Mouse (Mus musculus) cortical plate, adult 2 months (tissue): ENCODE data around the gene Rfx7. TPM values are rescaled to one million over a fixed set of nuclear protein-coding genes. Genes with fewer than 3 reads are reported as not detected.
A peak's percentile ranks its signal among the peaks of the same experiment; 100 is the strongest.
"Not testable (repeated sequence)": the region's sequence is repeated elsewhere in the genome, so short reads cannot be mapped to it uniquely, and the experiment has no call there.

Source experiments
- H3K27ac ChIP-seq: fragments of 200-500 bp; 2 replicates; pipeline ENCODE4 v1.5.1; 2012; ENCODE audit warnings: low read length, control low read depth, inconsistent platforms; ENCODE audit not compliant: insufficient read depth
- H3K4me1 ChIP-seq: fragments of 200-500 bp; 2 replicates; pipeline ENCODE4 v1.6.1; 2011; ENCODE audit warnings: low read length; ENCODE audit not compliant: control insufficient read depth, insufficient read depth
- H3K4me3 ChIP-seq: fragments of 200-500 bp; 2 replicates; pipeline ENCODE4 v1.5.1; 2011; ENCODE audit warnings: mild to moderate bottlenecking, low read length, control low read depth; ENCODE audit not compliant: insufficient read depth
- CTCF ChIP-seq: fragments of 200-500 bp; IDR thresholded peaks from 2 replicates; pipeline ENCODE4 v1.5.1; 2011; ENCODE audit warnings: mild to moderate bottlenecking, control low read depth, low read length; ENCODE audit not compliant: insufficient read depth; ENCODE audit errors: extremely low read depth
- POLR2A ChIP-seq: fragments of 200-500 bp; IDR thresholded peaks from 2 replicates; pipeline ENCODE4 v1.6.1; 2011; ENCODE audit warnings: mild to moderate bottlenecking, low read length, control low read depth; ENCODE audit not compliant: insufficient read depth; ENCODE audit errors: extremely low read depth
- polyA plus RNA-seq: library from polyadenylated mRNA; depleted of rRNA; stranded (reverse); fragments of >200 nt; gene quantifications from 2 replicates; pipeline ENCODE4 v1.2.3, GENCODE M21; 2012

Rfx7 gene
- polyA plus RNA-seq, 1 experiment = 16.0 TPM

DNA sequence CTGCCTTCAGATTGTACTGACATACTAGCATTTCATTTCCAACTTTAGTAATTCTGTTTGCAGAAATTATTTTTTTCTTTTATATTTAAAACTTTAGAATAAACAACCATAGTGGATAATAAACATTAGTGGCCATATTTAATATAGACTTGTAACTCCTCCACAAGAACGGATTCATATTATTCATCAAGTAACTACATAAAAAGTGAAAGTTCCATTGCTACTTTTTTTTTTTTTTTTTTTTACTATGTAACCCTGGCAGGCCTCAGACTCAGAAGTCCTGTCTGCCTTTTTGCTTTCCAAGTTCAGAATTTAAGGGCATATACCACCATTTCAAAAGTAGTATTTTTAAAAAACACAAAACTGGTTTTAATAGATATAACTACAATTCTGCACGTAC, 2.9 kb downstream of the Rfx7 start:
- no peak overlapping the region for H3K27ac ChIP-seq
- H3K4me3 ChIP-seq = peak overlapping the region; percentile 18; the same call in 1 of the 2 replicates
- H3K4me1 ChIP-seq = no peaks in the 10 kb centered on the region
- TF ChIP-seq POLR2A = no peak
- no peak for TF ChIP-seq CTCF

DNA sequence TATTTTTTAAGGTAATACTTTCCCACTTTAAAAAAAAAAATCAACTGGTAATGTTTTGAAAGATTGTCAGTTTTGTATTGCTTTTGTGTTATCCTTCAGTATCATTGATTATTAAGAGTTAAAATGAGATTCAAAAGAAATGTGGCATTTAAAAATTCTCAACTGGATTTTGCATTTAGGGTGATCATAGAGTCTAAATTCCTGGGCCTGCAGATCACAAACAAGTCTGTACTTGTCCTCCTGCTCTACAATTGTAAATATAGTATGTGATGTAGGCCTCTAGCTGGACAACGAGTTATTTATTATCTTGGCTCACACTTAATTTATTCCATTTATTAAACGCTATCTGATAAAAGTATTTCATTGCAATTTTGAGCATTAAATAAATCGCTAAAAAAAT, 3.4 kb downstream of the Rfx7 start:
- no peak overlapping the region for H3K27ac ChIP-seq
- TF ChIP-seq POLR2A (no peak), CTCF (no peak)

DNA sequence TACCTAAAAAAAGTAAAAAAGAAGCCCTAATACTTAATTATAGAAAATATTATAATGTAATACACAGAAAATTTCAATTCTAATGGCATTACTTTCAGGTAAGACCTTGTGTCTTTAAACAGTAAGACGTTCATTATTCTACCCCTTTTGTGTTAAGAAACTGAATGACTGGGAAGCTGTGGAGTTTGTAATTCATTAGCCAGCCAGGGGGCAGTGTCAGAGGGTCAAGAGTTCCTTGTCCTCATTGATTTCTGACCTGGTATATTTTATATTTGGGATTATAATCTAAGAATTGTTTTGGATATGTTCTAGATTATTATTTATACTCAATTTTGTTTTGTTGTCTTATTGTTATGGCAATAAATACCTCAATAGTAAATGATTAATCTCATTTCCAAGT, 5.0 kb downstream of the Rfx7 start:
- TF ChIP-seq POLR2A (no peak), CTCF (no peak)
- H3K4me1 ChIP-seq = no peaks in the 10 kb centered on the region
- H3K27ac ChIP-seq = no peak overlapping the region
- no peak overlapping the region for H3K4me3 ChIP-seq

More for the DNA sequence above, 3.4 kb downstream of the Rfx7 start:
- no peaks in the 10 kb centered on the region for H3K4me1 ChIP-seq
- H3K4me3 ChIP-seq = no peak overlapping the region; the same call in 1 of the 2 replicates

DNA sequence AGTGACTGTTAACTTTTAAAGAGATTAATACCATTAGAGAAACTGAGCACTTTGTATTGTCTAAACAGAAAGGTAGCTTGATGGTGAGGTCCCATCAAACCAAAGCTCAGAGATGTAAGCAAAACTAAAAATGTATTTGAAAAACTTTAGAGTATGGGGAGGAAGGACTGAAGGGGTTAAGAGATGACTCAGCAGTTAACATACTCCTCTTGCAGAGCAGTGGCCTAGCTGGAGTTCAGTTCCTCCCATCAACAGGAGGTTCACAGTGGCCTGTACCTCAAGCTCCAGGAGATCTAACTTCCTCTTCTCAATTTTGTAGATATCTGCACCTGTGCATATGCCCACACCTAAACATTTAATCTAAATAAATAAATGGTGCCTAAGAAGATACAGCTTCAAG, 11.6 kb downstream of the Rfx7 start:
- H3K4me3 ChIP-seq = no peak overlapping the region
- no peak for TF ChIP-seq CTCF
- TF ChIP-seq POLR2A = no peak
- no peak overlapping the region for H3K27ac ChIP-seq

DNA sequence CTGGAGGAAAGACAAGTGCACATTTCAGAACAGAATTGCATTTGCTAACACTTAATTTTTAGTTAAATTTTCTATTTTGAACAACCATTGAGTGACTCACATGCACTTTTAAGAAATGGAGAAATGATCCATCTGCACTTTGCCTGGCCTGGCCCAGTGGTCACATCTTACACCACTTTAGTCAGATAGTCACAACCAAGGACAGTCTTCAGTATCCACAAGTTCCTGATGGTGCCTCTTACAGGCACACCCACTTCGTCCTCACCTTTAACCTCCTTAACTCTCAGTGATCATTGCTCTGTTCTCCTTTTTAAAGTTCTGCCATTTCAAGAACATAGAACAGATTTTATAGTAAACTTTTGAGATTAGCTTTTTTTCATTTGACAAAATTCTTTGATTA, 26.7 kb downstream of the Rfx7 start:
- Histone ChIP-seq H3K27ac (no peak overlapping the region), H3K4me1 (no peaks in the 10 kb centered on the region), H3K4me3 (no peak overlapping the region)
- TF ChIP-seq CTCF (no peak), POLR2A (no peak)

More for the DNA sequence above, 11.6 kb downstream of the Rfx7 start:
- H3K4me1 ChIP-seq = no peaks in the 10 kb centered on the region

DNA sequence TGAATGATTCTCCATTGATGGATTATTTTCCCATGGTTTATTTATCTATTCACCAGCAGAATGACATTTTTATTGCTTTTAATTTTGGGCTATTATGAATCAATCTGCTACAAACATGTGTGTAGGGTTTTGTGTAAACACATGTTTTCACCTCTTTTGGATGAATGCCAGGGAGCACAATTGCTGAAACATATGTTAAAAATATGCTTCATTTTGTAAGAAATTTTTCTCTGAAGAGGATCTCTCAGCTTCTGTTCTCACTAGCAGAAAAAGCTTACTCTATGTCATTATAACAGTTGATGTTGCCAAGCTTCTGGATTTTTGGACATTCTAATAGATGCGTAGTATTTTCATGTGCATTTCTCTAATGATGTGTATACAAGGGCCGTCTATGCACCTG, 28.3 kb downstream of the Rfx7 start:
- Histone ChIP-seq H3K27ac (no peak overlapping the region), H3K4me1 (no peaks in the 10 kb centered on the region), H3K4me3 (no peak overlapping the region)
- TF ChIP-seq CTCF (no peak), POLR2A (no peak)

DNA sequence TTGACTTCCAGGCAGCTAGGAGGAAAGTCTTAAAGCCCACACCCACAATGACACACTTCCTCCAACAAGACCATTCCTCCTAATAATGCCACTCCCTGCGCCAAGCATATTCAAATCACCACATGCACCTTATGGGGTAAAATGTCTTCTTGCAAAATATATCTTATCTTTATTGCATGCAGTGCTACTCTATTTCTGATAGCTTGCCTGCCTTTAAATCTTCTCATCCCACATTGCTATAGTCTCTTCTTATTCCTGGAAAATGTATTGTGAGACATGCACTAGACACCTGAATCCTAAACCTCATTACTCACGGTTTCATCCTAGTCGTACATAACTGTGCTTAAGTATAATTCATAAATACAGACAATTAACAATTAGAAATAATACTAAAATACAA, 31.2 kb downstream of the Rfx7 start:
- TF ChIP-seq CTCF (no peak), POLR2A (no peak)
- H3K4me1 ChIP-seq = no peaks in the 10 kb centered on the region
- no peak overlapping the region for H3K27ac ChIP-seq
- no peak overlapping the region for H3K4me3 ChIP-seq

DNA sequence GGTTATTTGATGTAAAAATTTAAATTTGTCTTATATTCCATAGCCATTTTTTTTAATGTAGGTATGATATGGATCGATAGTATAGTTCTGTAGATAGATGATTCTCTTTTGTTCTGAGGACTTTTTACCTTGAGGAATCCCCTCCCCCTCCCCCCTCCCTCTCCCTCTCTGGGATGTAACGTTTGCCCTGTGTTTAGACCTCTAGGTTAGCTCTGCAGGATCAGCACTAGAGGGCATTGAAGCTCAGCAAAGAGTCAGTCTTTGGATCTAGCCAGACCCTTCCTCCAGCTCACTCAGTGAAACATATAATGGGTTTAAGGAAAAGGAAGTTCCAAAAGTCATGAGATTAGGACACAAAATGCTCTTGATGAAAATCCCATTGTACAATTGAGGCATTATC, 35.1 kb downstream of the Rfx7 start:
- no peaks in the 10 kb centered on the region for H3K4me1 ChIP-seq
- no peak overlapping the region for H3K4me3 ChIP-seq
- TF ChIP-seq POLR2A (no peak), CTCF (no peak)
- H3K27ac ChIP-seq = no peak overlapping the region

DNA sequence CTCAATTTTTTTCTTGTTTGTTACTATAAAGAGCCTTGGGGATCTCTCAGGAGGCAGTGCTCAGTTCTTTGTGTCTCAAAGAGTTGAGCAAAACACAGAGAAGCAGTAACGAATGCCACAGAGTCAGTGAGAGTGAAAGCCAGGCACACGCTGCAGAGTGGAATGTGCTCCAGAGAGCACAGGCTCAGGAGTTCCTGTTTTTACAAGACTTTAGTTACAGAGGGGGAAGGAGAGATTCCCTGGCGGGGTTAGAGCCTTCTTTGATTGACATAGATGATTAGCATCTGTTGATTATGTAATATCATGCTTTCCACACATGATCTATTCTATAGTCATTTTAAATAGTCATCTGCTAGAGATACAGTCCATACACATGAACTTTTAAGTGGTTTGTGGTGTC, 48.2 kb downstream of the Rfx7 start:
- Histone ChIP-seq H3K4me3 (no peak overlapping the region), H3K4me1 (no peaks in the 10 kb centered on the region), H3K27ac (no peak overlapping the region)
- TF ChIP-seq POLR2A = no peak
- TF ChIP-seq CTCF = no peak

DNA sequence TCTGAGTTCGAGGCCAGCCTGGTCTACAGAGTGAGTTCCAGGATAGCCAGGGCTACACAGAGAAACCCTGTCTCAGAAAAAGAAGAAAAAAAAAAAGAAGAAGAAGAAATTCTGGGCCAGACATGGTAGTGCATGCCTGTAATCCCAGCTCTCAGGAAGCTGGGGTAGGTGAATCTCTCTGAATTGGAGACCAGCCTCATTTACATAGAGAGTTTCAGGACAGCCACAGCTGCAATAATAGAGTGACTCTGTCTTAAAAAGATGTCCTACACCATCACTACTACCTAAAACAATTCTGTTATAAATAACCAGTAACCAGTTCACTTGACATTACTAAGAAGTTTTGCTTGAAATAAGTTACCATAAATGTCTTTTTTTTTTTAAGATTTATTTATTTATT, 58.8 kb downstream of the Rfx7 start:
- Histone ChIP-seq H3K27ac (no peak overlapping the region), H3K4me1 (no peaks in the 10 kb centered on the region), H3K4me3 (no peak overlapping the region)
- TF ChIP-seq CTCF (no peak), POLR2A (no peak)

DNA sequence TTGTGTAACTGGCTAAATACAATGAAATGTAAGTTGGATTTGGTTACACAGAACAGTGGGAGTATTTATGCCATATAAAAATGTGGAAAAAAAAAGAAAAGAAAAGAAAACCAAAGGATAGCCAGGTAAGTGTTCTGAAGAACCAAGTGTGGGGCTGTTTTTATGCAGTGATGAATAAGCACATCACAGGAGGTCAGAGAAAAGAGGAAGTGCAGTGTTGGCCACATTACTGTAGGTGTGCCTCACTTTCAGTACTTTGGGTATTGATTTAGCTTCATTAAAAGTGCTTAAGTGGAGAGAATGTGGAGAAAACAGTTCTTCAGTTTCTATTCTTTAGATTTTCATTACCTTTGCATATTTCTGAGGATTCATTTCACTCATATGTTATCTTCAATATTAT, 60.0 kb downstream of the Rfx7 start:
- no peak overlapping the region for H3K4me3 ChIP-seq
- H3K4me1 ChIP-seq = no peaks in the 10 kb centered on the region
- no peak for TF ChIP-seq POLR2A
- TF ChIP-seq CTCF = no peak
- no peak overlapping the region for H3K27ac ChIP-seq

DNA sequence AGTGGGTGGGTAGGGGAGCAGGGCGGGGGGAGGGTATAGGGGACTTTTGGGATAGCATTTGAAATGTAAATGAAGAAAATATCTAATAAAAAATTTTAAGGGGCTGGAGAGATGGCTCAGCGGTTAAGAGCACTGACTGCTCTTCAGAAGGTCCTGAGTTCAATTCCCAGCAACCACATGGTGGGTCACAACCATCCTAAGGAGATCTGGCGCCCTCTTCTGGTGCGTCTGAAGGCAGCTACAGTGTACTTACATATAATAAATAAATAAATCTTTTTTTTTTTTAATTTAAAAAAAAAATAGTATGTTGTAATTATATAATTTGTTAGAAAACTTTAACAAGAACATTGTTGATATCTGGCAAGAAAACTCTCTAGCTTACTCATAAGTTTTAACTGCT, 62.6 kb downstream of the Rfx7 start:
- H3K4me1 ChIP-seq, H3K4me3 ChIP-seq, H3K27ac ChIP-seq: not testable (repeated sequence)
